Mouse (Mus musculus): ENCODE results near the gene Gm28308.

Gm28308 gene

DNA sequence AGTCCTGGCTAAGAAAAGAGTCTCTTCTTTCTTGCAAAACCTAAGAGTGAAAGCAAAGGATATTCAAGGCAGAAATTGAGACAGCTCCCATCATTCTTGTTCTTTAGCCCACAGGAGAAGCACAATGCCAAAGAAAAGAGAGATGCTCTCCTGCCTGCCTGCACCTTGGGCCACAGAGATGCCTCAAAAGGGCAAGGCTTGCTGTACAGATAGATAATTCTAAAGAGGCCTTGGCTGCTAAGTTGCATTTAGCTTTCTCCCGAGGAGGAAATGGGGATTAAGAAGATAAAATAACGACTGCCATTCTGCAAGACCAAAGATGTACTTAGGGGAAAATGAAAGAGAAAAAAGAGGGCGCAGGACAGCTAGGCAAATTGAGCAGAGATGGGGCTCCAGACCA, 33.8 kb upstream of the Gm28308 start:
- no peak for DNase-seq (ENCODE audit: low read depth, low spot score)

DNA sequence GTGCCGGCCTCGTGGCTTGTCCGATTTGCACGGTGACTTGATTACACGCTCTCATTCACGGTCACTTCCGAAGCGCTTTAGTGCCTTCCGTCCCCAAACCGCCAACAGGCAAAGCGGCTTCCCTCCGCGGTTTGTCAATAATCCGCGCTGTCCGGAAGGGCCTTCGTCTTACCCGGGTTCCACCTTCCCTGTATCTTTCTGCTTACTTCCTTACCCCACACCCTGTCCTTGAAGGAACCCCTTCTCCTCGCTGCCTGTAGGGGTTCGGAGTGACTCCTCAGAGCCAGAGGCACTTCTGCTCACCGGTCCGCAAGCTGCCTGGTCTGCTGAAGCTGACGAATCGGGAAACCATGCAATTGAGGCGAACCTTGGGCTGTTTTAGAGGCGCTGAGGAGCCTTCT, 33.3 kb upstream of the Gm28308 start:
- peak; percentile 66 for DNase-seq (ENCODE audit: low read depth, low spot score)

DNA sequence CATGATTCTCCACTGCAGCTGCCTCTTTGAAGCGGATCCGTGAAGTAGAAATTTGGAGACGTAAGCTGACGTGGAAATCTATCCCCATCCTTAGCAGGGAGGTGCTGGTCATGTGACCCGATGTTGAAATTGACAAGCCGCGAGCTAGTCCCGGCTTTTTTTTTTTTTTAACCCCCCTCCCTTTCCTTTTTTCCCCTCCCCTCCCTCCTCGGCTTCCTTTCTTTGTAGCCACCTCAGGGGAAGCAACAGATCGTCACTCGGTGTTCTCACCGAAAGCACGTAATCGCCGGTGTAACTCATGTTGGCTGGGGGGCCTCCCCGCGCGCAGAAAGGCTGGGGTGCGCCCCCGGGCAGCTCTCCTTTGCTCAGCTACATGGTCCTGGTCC, 32.6 kb upstream of the Gm28308 start, which contains the start of gene Hoxa11:
Gene Hoxa11, minus strand, starts transcription at position 54 of the 386 bp plus-strand sequence.
- DNase-seq (ENCODE audit: low read depth, low spot score) = no peak

DNA sequence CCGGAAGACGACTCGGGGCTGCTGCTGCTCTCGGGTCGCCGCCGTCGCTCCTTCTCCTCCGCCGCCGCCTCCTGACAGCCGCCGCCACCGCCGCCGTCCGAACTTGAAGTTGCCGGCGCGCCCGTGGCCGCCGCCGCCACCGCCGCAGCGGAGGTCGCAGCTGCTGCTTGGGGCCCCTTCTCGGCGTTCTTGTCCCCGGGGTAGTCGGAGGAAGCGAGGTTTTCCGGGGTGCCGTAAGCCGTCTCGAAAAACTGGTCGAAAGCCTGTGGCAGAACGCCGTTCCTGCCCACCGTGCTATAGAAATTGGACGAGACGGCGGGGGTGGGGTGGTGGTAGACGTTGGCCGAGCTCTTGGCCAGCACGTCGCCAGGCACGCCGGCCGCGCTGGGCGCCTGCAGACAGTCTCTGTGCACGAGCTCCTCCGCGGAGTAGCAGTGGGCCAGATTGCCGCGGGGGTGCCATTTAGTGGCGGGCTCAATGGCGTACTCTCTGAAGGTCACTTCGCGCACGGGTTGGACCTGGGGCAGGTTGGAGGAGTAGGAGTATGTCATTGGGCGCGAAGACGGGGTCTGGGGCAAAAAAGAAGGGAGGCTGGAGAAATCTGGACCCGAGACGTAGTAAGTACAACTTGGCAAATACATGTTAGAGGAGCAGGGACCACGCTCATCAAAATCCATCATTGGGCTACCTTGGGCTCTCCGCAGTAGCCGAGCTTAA, 32.1 kb upstream of the Gm28308 start:
- DNase-seq (ENCODE audit: low read depth, low spot score) = peak; percentile 64

DNA sequence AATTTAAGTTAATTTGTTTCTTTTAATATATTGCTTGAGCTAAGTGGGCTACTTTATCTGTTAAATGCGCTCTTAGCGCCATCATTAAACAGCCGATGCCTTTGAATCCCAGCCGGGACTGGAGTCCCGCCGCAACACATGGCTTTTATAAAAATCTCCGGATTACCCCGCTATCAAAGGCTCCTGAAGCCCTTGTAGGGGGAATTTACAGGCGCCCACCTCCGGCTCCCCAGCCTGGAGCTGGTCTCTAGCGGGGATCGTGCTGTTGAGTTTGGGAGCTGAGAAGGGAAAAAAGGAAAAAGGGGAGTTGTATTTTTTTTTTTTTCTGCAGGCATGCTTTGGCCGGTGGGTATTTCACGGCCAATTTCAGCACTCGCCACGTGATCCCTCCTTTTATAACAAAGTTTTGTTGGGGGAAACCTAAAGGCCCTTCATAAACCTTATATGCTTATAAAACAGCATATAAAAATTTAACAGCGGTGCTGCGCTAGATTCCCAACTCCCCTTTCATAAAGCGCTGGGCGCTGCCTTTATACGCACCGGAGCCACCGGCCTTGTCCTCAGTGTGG, 31.4 kb upstream of the Gm28308 start:
- no peak for DNase-seq (ENCODE audit: low read depth, low spot score)

DNA sequence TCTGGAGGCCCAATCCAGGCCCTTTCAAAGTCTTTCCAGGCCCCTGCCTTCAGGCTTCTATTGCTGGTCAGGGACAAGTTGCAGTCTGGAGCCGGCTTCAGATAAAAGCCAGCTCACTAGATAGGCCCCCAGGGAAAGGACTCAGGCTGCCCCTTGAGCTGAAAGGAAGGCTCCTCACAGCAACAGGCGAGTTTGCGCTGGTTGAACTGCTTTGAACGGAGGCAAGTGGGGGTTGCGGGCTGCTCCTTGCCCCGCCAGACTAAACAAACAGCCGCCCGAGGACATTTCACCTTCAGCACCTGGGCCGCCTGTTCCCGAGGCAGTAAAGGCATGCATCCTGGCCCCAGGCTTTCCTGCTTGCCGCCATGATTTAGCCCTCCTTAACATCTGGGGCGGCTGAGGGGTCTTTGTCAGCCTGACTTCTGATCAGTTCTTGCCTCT, 30.6 kb upstream of the Gm28308 start:
- DNase-seq (ENCODE audit: low read depth, low spot score) = peak; percentile 67

DNA sequence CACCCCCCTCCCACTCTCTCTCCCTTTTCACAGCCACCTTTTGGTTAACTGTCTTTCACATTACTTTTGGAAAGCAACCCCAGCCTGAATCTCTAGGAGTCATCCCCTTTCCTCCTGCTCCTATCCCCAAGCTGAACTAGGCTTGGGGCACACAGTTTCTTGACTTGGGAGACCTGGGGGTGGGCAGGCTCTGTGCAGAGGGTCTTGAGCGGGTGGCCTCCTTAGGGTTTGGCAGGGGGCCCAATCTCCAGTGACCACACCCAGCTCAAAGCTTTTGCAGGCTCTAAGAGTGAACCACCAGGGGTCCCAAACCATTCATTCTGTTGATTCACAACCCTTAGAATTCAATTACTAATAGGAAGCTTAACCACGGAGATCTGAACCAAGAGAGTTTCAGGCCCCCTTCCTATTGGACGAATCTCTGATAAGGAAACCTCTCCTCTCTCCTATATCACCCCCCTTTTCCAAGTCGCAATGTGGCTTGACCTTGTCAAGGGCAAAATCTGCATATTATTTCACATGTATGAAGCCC, 29.7 kb upstream of the Gm28308 start:
- peak; percentile 35 for DNase-seq (ENCODE audit: low read depth, low spot score)

DNA sequence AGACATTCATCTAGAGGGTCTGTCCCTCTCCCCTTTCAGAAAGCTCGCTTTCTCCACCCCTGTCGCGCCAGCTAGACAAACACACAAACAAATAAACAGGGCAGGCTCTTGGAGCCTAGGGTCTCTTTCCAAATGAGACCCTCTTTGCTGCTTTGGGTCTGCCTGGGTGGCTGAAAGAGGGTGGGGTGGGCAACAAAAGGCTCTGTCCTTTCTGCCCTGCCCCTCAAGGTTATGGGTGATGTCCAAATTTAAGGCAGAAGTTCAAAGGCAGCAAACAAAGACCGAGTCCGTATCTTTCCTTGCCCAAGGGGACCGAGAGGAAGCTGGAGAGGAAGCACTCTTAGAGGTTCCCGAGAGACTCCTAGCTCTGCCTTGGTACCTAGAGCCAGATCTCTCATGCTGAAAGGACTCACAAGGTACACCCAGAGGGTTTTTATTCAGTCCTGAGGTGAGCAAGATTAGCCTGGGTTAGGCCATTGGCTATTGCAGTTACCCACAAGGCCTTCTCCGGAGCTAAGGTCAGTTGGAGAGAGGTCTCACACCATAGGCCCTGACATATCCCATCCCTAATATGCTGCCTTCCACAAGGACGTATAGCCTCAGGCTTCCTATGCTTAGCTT, 28.0 kb upstream of the Gm28308 start:
- no peak for DNase-seq (ENCODE audit: low read depth, low spot score)

DNA sequence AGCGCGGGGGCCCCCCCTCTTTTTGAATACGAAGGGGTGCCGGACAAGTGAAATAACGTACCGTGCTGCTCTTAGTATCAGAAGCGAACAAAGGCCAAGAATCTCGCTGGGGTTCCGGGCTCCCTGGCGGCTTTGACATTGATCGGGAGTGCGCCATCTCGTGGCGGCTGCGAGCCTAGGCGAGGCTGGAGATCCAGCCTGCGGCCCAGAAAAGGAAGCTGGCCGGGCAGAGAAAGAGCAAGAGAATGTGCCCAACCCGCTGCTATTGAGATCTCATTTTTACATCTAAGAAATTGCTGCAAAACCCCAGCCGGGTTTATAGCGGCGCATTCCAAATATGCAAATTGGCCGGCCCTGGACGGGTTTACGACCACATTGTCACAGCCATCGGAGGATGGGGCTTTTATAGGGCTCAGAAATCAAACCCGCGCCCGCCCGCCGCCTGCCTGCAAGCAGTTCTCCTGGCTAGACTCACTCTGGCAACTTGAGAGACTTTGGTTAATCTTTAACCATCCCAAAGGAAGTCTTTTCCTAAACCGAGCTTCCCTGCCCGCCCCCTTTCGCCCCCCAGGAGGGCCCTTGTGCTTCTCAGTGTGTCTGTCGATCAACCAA, 27.4 kb upstream of the Gm28308 start, which contains the start of gene Hoxa10:
Gene Hoxa10, minus strand, starts transcription at position 466 of the 612 bp plus-strand sequence.
- peak; percentile 93 for DNase-seq (ENCODE audit: low read depth, low spot score)

DNA sequence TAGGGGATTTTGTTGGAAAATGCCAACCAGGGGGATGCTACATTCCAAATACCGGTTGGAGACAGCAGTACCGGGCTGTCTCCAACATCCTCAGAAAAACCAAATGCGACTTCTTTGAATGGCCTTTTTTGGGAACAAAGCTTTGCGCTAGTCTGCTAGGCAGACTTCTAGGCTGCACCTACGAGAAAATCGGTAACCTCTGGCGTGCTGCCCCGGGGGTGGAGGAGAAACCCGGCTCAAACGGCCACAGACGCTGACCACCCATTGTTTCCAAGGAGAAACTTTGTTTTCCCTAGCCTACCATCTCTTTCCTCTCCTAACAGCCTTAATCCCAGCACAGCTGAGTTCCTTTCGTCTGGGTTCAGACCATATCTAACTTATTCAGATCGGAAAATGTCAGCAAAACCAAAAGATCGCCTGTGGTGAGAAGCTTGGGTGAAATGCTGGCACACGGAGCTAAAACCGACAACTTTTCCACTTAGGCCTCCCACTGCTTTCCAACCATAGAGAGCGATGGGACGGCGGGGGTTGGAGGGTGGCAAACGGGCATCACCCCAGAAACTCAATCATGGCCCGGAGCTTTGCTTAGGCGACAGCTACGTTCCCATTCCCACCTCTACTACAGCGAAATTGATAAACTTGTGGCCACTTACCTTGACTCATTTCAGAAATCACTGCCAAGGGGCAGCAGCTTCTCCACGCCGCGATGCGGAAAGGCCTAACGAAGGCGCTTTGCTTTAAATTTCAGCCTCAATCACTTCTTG, 26.7 kb upstream of the Gm28308 start:
- no peak for DNase-seq (ENCODE audit: low read depth, low spot score)

DNA sequence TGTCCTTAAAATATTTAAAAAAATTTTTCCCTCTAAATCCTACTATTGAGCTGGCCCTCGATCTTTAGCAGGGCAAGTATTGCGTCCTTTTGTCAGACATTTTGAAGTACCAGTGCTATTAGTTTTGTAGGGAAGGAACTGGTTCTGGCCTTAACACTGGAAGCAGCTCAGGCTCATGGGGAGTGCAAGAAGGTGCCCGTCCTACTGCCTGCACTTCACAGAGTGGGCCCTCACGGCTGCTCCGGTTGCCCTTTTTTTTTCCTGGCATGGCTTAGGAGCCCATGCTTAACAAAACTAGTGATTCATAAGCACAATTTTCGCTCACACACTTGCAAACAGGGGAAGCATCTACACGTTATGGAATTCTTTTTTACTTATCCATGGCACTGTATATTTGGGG, 25.8 kb upstream of the Gm28308 start:
- DNase-seq (ENCODE audit: low read depth, low spot score) = no peak

DNA sequence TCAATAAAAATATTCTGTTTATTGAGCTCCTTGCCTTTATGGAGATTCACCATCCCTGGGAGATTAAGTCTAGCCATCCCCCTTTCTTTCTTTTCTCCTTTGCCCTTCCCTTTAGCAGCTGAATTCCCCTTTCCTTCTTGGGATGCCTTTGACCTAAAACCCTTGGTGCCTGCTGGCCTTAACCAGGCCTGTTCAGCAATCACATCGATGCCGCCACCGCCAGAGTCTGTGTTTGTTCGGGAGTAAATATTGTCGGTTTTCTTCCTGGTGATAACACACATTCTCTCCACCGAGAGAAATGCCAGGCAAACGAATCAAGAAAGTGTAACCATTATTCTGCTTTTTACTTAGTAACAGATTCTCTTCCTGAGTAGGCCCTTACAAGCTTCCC, 25.0 kb upstream of the Gm28308 start:
- no peak for DNase-seq (ENCODE audit: low read depth, low spot score)

DNA sequence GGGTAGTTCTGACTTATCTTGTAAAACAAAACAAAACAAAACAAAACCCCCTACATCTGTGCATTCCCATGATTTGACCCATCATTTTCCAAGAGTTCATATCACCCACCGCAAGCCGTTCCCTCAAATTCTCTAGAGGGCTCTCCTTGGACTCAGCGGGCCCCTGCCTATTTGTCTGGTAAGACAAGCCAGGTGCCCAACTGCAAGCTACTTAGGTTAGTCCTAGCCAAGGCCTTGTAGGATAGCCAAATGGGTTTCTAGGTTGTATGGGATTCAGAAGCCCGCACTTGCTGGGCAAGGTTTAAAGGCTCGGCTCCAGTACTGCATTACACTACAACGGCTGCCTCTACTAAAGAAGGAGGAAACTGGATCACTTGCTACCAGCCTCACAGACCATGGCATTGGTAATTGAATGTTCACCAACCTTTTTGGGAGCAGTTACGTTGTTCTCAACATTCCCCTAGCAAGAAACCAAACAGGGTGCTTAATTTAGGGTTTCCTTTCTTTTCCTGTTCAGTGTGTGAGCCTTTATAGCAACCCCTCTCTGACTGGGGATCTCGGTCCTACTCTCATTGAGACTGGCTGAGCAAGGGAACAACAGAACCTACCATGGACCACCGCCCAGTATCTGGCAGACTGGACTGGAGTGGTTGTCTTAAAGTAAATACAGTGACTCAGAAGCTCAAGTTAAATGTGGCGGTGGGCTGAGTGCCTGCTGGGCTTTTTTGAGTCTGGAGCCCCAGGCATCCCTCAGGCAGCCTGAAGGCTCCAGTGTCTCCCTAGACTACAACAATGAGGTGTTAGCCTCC, 24.4 kb upstream of the Gm28308 start:
- no peak for DNase-seq (ENCODE audit: low read depth, low spot score)

DNA sequence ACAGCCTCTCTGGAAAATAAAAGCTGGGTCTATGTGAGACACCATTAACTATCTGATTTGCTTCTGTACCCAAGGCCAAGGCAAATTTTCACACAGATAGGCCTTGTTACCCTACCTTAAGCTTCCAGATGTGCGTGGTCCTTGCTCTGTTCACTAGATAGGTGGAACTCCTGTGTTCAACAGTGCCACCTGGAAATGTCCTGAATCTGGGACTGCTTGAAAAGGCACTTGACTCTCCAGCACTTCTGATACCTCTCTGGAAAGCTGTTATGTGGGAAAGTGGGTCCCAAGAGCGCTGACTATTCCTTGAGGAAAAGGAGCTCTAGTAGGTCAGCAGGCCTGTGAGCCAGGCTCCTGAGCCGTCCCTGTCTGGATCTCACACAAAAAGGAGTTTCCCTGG, 23.7 kb upstream of the Gm28308 start:
- no peak for DNase-seq (ENCODE audit: low read depth, low spot score)

DNA sequence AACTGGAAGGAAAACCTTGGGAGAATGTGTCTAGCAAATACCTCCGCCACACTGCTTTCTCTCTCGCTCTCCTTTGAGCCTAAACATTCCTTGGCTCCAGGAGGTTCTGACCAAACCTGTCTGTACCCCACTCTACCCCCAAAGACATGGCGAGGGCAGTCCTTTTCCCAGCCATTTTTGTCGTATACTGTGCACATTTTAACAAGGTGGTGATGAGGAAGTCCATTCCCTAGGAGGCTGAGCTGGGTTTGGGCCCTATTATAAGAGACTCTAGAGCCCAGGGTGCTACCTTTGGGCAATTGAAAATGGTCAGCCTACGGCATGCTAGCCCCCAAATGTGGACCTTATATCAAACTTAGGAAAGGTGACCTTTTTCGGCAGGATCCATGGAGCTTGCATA, 22.7 kb upstream of the Gm28308 start:
- no peak for DNase-seq (ENCODE audit: low read depth, low spot score)

DNA sequence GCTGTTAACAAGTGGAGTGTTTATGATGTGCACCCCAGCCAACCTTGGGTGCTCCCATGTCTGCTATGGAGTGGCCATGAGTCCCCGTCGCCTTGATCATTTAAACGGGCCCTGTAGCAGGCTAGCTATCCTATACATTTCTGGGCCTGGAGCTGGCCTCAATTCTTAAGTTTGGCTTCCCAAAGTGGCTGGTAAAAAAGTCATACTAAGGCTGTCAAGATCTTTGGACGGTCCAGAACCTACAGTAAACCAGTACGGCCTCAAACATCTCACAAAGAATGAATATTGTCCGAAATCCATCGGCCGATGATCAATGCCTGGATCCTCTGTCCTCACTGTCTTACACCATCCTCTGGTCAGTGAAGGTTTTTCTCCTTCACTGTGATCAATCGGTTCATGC, 22.1 kb upstream of the Gm28308 start:
- peak; percentile 12 for DNase-seq (ENCODE audit: low read depth, low spot score)

DNA sequence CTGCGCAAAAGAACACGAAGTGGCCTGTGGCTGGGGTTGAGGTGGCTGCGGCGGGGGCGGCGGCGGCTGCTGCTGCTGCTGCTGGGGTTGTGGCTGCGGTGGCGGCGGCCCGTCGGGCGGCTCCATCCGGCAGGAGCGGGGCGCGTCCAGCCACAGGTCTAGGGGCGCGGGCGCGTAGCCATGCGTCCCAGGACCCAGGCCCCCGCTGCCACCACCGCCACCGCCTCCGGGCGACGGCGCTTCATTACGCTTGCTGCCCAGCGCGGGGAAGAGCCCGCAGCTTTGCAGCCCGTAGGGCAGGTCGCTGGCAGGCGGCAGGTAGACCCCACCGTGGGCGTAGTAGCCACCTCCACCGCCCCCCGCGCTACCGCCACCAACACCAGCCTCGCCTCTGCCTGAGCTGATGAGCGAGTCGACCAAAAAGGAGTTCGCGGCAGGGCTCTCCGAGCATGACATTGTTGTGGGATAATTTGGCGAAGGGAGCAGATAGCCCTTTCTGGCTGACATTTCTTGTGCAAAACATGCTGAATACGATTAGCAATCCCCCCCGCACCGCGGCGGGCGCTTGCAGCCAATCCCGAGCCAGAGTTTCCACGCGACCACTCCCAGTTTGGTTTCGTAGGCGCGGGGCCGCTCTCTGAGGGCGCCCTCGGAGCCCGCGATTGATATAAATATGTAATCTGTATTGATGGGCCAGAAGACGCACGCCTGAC, 21.4 kb upstream of the Gm28308 start:
- peak; percentile 46 for DNase-seq (ENCODE audit: low read depth, low spot score)

DNA sequence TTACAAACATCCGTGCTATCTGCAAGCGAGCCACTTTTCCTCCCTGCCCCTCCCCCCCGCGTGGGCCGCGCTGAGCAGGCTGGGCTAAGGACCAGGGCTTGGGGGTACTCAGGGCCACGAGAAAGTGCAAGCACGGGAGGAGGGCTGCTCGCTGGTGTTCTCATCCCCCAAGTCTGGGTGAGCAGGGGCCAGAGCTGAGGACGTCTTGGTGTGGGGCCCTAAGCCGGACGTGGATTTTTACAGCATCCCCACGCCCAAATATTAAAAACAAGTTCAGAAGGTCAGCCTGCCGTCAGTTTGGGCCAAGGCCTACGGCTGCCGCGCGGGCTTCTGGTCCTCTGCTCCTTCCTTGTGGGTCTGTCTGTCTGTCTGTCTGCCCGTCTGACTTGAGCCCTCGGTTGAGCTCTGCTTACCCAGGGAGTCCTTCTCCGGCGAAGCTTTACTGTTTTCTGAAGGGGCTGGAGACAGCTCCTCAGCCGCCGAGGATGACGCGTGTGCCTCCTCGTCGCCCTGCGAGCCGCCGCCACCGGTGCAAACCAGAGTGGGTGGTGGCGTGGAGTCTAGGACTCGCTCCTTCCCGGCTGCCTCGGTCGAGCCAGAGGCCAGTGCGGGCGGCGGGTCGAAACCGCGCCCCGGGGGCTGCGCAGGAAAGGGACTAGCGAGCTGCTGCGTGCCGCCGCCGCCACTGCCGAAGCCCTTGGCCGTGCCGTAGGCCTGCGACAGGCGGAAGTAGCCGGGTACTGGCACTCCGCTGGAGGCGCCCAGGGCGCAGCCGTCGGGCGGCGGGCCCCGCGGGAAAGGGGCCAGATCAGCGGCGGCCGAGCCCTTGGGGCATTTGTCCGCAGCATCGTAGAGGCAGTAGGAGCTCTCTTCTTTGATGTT, 20.6 kb upstream of the Gm28308 start:
- DNase-seq (ENCODE audit: low read depth, low spot score) = peak; percentile 66

DNA sequence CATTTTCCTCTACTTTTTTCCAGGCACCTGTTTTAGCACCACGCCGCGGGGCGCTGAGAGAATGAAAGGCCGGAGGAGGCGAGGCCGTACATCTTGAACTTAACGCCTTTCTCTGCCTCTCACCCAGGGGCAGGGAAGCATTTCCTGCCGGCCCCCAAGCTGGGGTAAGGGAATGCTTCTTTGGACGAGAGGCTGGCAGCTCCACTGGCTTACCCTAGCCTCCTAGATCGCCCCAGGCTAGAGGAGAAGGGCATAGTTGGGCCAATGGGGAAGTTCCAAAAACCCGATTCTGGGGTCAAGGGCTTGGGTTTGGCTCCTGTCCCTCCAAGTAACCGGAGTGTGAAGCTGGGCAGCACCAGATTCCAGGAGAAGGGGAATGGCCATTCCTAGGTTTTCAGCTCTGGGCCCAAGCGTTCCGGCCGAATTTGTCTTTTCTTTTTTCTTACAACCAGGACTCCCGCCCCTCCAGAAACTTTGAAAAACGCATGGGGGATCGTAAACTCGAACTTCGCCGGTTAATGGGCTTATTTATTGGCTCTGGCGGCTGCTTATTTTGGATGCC, 19.9 kb upstream of the Gm28308 start:
- peak; percentile 75 for DNase-seq (ENCODE audit: low read depth, low spot score)

Data from ZHBTc4 (cell line).